Comparison of ENCODE assay signal across 8 mouse cellular contexts in the genomic region with DNA sequence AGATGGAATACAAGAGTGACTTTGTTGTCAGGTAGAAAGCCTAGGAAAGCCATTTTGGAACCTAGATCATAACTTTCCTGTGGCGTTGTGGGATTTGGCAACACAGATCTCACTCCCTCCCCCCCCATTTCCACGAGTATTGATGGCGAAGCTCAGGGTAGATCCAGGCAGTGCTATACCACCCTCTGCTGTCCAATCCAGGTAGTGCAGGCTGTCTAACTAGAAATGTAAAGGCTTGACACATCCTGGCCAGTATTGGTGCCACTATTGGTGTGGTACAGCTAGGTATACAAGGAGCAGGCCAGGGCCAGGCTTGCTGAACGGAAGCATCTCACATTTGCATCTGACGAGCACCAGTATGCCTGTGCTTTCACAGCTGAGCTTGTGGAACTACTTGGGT. TPM values are rescaled to one million over a fixed set of nuclear protein-coding genes. Genes with fewer than 3 reads are reported as not detected.
DNase-seq lines count a peak whose midpoint lies in the region; ATAC-seq and TF ChIP-seq lines count a peak whose summit lies in the region.

No protein-coding gene starts in this region.

- intact Hi-C loops in left cerebral cortex, postnatal 4 days (cut with DNase I), result loop anchor here (2.0 to 5.0 kb wide), 2 partner anchors 154 to 599 kb away; no protein-coding TSS in a partner anchor

- no peaks in the 10 kb centered on the region for H3K4me1 ChIP-seq in spleen, adult 2 months (ENCODE audit: control insufficient read depth, insufficient read depth, insufficient read length)
- H3K4me1 ChIP-seq in cortical plate, adult 2 months (ENCODE audit: control insufficient read depth, insufficient read depth, low read length), result no peaks in the 10 kb centered on the region
- H3K4me1 ChIP-seq in midbrain, postnatal 0 days (ENCODE audit: insufficient read depth, low read length), result no peaks in the 10 kb centered on the region
- H3K4me1 ChIP-seq in stomach, postnatal 0 days (replicated peaks; ENCODE audit: control insufficient read depth, insufficient read depth), result no peaks in the 10 kb centered on the region

- TF ChIP-seq POLR2A in spleen, adult 2 months (IDR thresholded peaks at IDR 0.05; ENCODE audit: low read depth, low read length), result no peak
- TF ChIP-seq POLR2A in cortical plate, adult 2 months (IDR thresholded peaks at IDR 0.05; ENCODE audit: extremely low read depth, insufficient read depth, low read length), result no peak

- ATAC-seq in midbrain, postnatal 0 days (ENCODE audit: low FRiP score), result peak; percentile 65
- ATAC-seq in stomach, postnatal 0 days (ENCODE audit: low FRiP score, low TSS enrichment), result peak; percentile 66

- no peak overlapping the region for H3K27ac ChIP-seq in spleen, adult 2 months (ENCODE audit: insufficient read depth, low read length)
- no peak overlapping the region for H3K27ac ChIP-seq in cortical plate, adult 2 months (ENCODE audit: insufficient read depth, low read length)
- H3K27ac ChIP-seq in midbrain, postnatal 0 days (ENCODE audit: low read depth, low read length), result no peak overlapping the region
- no peak overlapping the region for H3K27ac ChIP-seq in stomach, postnatal 0 days (replicated peaks)

- peak; percentile 70; the same call in 1 of the 2 replicates for TF ChIP-seq CTCF in spleen, adult 2 months (IDR thresholded peaks at IDR 0.05; ENCODE audit: extremely low read depth, insufficient read depth, insufficient read length, insufficient replicate concordance)
- TF ChIP-seq CTCF in cortical plate, adult 2 months (IDR thresholded peaks at IDR 0.05; ENCODE audit: extremely low read depth, insufficient read depth, low read length), result peak; percentile 99
- TF ChIP-seq CTCF in midbrain, postnatal 0 days (IDR thresholded peaks at IDR 0.05), result peak; percentile 99
- TF ChIP-seq CTCF in stomach, postnatal 0 days (IDR thresholded peaks at IDR 0.05; ENCODE audit: low read depth), result peak; percentile 99

- no peak overlapping the region for H3K9ac ChIP-seq in midbrain, postnatal 0 days (replicated peaks; ENCODE audit: low read length, poor library complexity, severe bottlenecking)
- H3K9ac ChIP-seq in stomach, postnatal 0 days (ENCODE audit: low read length), result no peak overlapping the region

- H3K36me3 ChIP-seq in spleen, adult 2 months (ENCODE audit: control insufficient read depth, insufficient read depth, low read length), result no peaks in the 10 kb centered on the region
- no peaks in the 10 kb centered on the region for H3K36me3 ChIP-seq in midbrain, postnatal 0 days (ENCODE audit: insufficient read depth, low read length)
- H3K36me3 ChIP-seq in stomach, postnatal 0 days (ENCODE audit: control insufficient read depth, insufficient read depth, low read length), result no peaks in the 10 kb centered on the region

- H3K4me3 ChIP-seq in spleen, adult 2 months (ENCODE audit: extremely low read depth, insufficient read depth, insufficient read length), result no peak overlapping the region
- no peak overlapping the region for H3K4me3 ChIP-seq in cortical plate, adult 2 months (ENCODE audit: insufficient read depth, low read length)
- no peak overlapping the region for H3K4me3 ChIP-seq in midbrain, postnatal 0 days (ENCODE audit: low read depth, low read length)
- no peak overlapping the region for H3K4me3 ChIP-seq in stomach, postnatal 0 days (ENCODE audit: low read depth, low read length)

- peak in 1 of 2 experiments; percentile 38 for DNase-seq in spleen, adult 2 months (ENCODE audit: low read depth in 1 of 2, low spot score in 2 of 2)
- DNase-seq in spleen, adult 12 weeks (ENCODE audit: low spot score), result no peak
- DNase-seq in gastrocnemius, adult 8-10 months (ENCODE audit: low spot score in 2 of 2), result peak; percentile 47 to 48
- peak; percentile 87 for DNase-seq in kidney, adult 18-20 months
- peak; percentile 85 for DNase-seq in left cerebral cortex, postnatal 4 days
- DNase-seq in midbrain, postnatal 0 days (ENCODE audit: low spot score), result peak; percentile 85
- peak; percentile 81 for DNase-seq in stomach, postnatal 0 days (ENCODE audit: low spot score)

- H3K27me3 ChIP-seq in spleen, adult 2 months (ENCODE audit: control insufficient read depth, insufficient read depth, low read length), result no peaks in the 10 kb centered on the region
- no peaks in the 10 kb centered on the region for H3K27me3 ChIP-seq in midbrain, postnatal 0 days (ENCODE audit: insufficient read depth, low read length)
- no peaks in the 10 kb centered on the region for H3K27me3 ChIP-seq in stomach, postnatal 0 days (ENCODE audit: control insufficient read depth, insufficient read depth, low read length)

- WGBS in spleen, adult 2 months, result 25% methylated on average over 5 of the region's 5 CpGs
- WGBS in midbrain, postnatal 0 days, result 13% methylated on average over 5 of the region's 5 CpGs
- WGBS in stomach, postnatal 0 days, result 19% methylated on average over 5 of the region's 5 CpGs

- H3K9me3 ChIP-seq in midbrain, postnatal 0 days (ENCODE audit: low read length), result no peaks in the 10 kb centered on the region
- no peaks in the 10 kb centered on the region for H3K9me3 ChIP-seq in stomach, postnatal 0 days (ENCODE audit: control insufficient read depth, low read length)

- no peak for TF ChIP-seq EP300 in stomach, postnatal 0 days (optimal IDR thresholded peaks at IDR 0.05)

- no peak overlapping the region for H3K4me2 ChIP-seq in midbrain, postnatal 0 days (ENCODE audit: low read depth, low read length, poor library complexity, severe bottlenecking)
- H3K4me2 ChIP-seq in stomach, postnatal 0 days (replicated peaks; ENCODE audit: low read depth), result no peak overlapping the region

RNA-seq across cellular contexts. Expression of gene Upp1, which starts 18.6 kb away (rescaled TPM):
- 3.0 and 3.2 TPM in 2 replicates for polyA plus RNA-seq in spleen, adult 2 months (2012; rRNA removed)
- 4.7 and 5.6 TPM in 2 replicates for polyA plus RNA-seq in cortical plate, adult 2 months (2012; rRNA removed)
- under 1 TPM in 3 of 4 experiments, not detected in 1; 0.25 to 0.73 (median 0.65) TPM for total RNA-seq in gastrocnemius, adult 8-10 months (2022)
- total RNA-seq in left cerebral cortex, postnatal 4 days (2021), result 1 to 10 TPM in 1 of 2 experiments, under 1 TPM in 1; 0.78 to 1.9 TPM
- total RNA-seq in midbrain, postnatal 0 days (2014; rRNA removed), result 3.9 and 5.9 TPM in 2 replicates
- 2.5 and 3.6 TPM in 2 replicates for polyA plus RNA-seq in midbrain, postnatal 0 days (2015; fragmentation: Nextera tagmentation; extraction: Ambion mirVana)
- 18.7 and 18.8 TPM in 2 replicates for polyA plus RNA-seq in stomach, postnatal 0 days (2015; fragmentation: Nextera tagmentation; extraction: Ambion mirVana)

RNA-seq across cellular contexts. Expression of gene Abca13, which starts 55.3 kb away (rescaled TPM):
- 0.04 and 0.05 TPM in 2 replicates for polyA plus RNA-seq in spleen, adult 2 months (2012; rRNA removed)
- polyA plus RNA-seq in cortical plate, adult 2 months (2012; rRNA removed), result under 0.01 and 0.04 TPM in 2 replicates
- total RNA-seq in gastrocnemius, adult 8-10 months (2022), result not detected
- total RNA-seq in left cerebral cortex, postnatal 4 days (2021), result under 1 TPM; 0.10 to 0.30 TPM
- 0.05 and 0.28 TPM in 2 replicates for total RNA-seq in midbrain, postnatal 0 days (2014; rRNA removed)
- 0.01 and 0.04 TPM in 2 replicates for polyA plus RNA-seq in midbrain, postnatal 0 days (2015; fragmentation: Nextera tagmentation; extraction: Ambion mirVana)
- polyA plus RNA-seq in stomach, postnatal 0 days (2015; fragmentation: Nextera tagmentation; extraction: Ambion mirVana), result 0.01 TPM in 2 replicates
